Mouse (Mus musculus): ENCODE data around the gene Cadps2. TPM values are rescaled to one million over a fixed set of nuclear protein-coding genes. Genes with fewer than 3 reads are reported as not detected.

The Cadps2 gene
- polyA plus RNA-seq (2011; ENCODE audit: insufficient read length, low read depth, missing spikeins) = not detected in 2 replicates

- Histone ChIP-seq H3K4me1 (ENCODE audit: control insufficient read depth, insufficient read depth, low read length) (no peaks in the 10 kb centered on the region), H3K4me3 (ENCODE audit: insufficient read depth, low read length) (peak within 1 kb of the TSS; percentile 80), H3K27ac (ENCODE audit: insufficient read depth, low read length) (no peak within 1 kb of the TSS)
- TF ChIP-seq CTCF (IDR thresholded peaks at IDR 0.05; ENCODE audit: borderline replicate concordance, insufficient read depth, low read length) (no peak), POLR2A (IDR thresholded peaks at IDR 0.05; ENCODE audit: low read depth, low read length) (no peak)
These were observed at the start of gene Cadps2 for GRCm38 (mm10) chr6:23839009-23839811. Cadps2 (minus strand) TSS chr6:23839421.

- Histone ChIP-seq H3K27ac (ENCODE audit: insufficient read depth, low read length) (no peak overlapping the region), H3K4me1 (ENCODE audit: control insufficient read depth, insufficient read depth, low read length) (no peaks in the 10 kb centered on the region), H3K4me3 (ENCODE audit: insufficient read depth, low read length) (no peak overlapping the region)
- TF ChIP-seq POLR2A (IDR thresholded peaks at IDR 0.05; ENCODE audit: low read depth, low read length) (no peak), CTCF (IDR thresholded peaks at IDR 0.05; ENCODE audit: borderline replicate concordance, insufficient read depth, low read length) (no peak)
These were observed 47.2 kb upstream of the Cadps2 start for GRCm38 (mm10) chr6:23886418-23886817.

GRCm38 (mm10) chr6:23876765-23877408, 37.7 kb upstream of the Cadps2 start:
- TF ChIP-seq POLR2A (IDR thresholded peaks at IDR 0.05; ENCODE audit: low read depth, low read length) (no peak), CTCF (IDR thresholded peaks at IDR 0.05; ENCODE audit: borderline replicate concordance, insufficient read depth, low read length) (no peak)
- no peak overlapping the region for H3K4me3 ChIP-seq (ENCODE audit: insufficient read depth, low read length)

GRCm38 (mm10) chr6:23876363-23876762, 37.1 kb upstream of the Cadps2 start:
- no peak overlapping the region for H3K27ac ChIP-seq (ENCODE audit: insufficient read depth, low read length)
- no peaks in the 10 kb centered on the region for H3K4me1 ChIP-seq (ENCODE audit: control insufficient read depth, insufficient read depth, low read length)
- H3K4me3 ChIP-seq (ENCODE audit: insufficient read depth, low read length) = no peak overlapping the region
- no peak for TF ChIP-seq POLR2A (IDR thresholded peaks at IDR 0.05; ENCODE audit: low read depth, low read length)
- TF ChIP-seq CTCF (IDR thresholded peaks at IDR 0.05; ENCODE audit: borderline replicate concordance, insufficient read depth, low read length) = no peak

More at GRCm38 (mm10) chr6:23876765-23877408, 37.7 kb upstream of the Cadps2 start:
- no peak overlapping the region for H3K27ac ChIP-seq (ENCODE audit: insufficient read depth, low read length)
- H3K4me1 ChIP-seq (ENCODE audit: control insufficient read depth, insufficient read depth, low read length) = no peaks in the 10 kb centered on the region

- TF ChIP-seq POLR2A (IDR thresholded peaks at IDR 0.05; ENCODE audit: low read depth, low read length) (no peak), CTCF (IDR thresholded peaks at IDR 0.05; ENCODE audit: borderline replicate concordance, insufficient read depth, low read length) (no peak)
- Histone ChIP-seq H3K4me1 (ENCODE audit: control insufficient read depth, insufficient read depth, low read length) (no peaks in the 10 kb centered on the region), H3K4me3 (ENCODE audit: insufficient read depth, low read length) (no peak overlapping the region), H3K27ac (ENCODE audit: insufficient read depth, low read length) (no peak overlapping the region)
These were observed 34.6 kb upstream of the Cadps2 start for GRCm38 (mm10) chr6:23873812-23874211.

- TF ChIP-seq POLR2A (IDR thresholded peaks at IDR 0.05; ENCODE audit: low read depth, low read length) = no peak
- TF ChIP-seq CTCF (IDR thresholded peaks at IDR 0.05; ENCODE audit: borderline replicate concordance, insufficient read depth, low read length) = no peak
- Histone ChIP-seq H3K27ac (ENCODE audit: insufficient read depth, low read length) (no peak overlapping the region), H3K4me3 (ENCODE audit: insufficient read depth, low read length) (no peak overlapping the region), H3K4me1 (ENCODE audit: control insufficient read depth, insufficient read depth, low read length) (no peaks in the 10 kb centered on the region)
These were observed 34.0 kb upstream of the Cadps2 start for GRCm38 (mm10) chr6:23873231-23873630.

- H3K4me1 ChIP-seq (ENCODE audit: control insufficient read depth, insufficient read depth, low read length) = no peaks in the 10 kb centered on the region
- no peak for TF ChIP-seq POLR2A (IDR thresholded peaks at IDR 0.05; ENCODE audit: low read depth, low read length)
- no peak for TF ChIP-seq CTCF (IDR thresholded peaks at IDR 0.05; ENCODE audit: borderline replicate concordance, insufficient read depth, low read length)
- no peak overlapping the region for H3K27ac ChIP-seq (ENCODE audit: insufficient read depth, low read length)
- no peak overlapping the region for H3K4me3 ChIP-seq (ENCODE audit: insufficient read depth, low read length)
These were observed 30.8 kb upstream of the Cadps2 start for GRCm38 (mm10) chr6:23869971-23870370.

- no peak overlapping the region for H3K27ac ChIP-seq (ENCODE audit: insufficient read depth, low read length)
- H3K4me1 ChIP-seq (ENCODE audit: control insufficient read depth, insufficient read depth, low read length) = no peaks in the 10 kb centered on the region
- no peak for TF ChIP-seq POLR2A (IDR thresholded peaks at IDR 0.05; ENCODE audit: low read depth, low read length)
- no peak for TF ChIP-seq CTCF (IDR thresholded peaks at IDR 0.05; ENCODE audit: borderline replicate concordance, insufficient read depth, low read length)
- no peak overlapping the region for H3K4me3 ChIP-seq (ENCODE audit: insufficient read depth, low read length)
These were observed 27.1 kb upstream of the Cadps2 start for GRCm38 (mm10) chr6:23866298-23866697.

- Histone ChIP-seq H3K4me1 (ENCODE audit: control insufficient read depth, insufficient read depth, low read length) (no peaks in the 10 kb centered on the region), H3K4me3 (ENCODE audit: insufficient read depth, low read length) (no peak overlapping the region), H3K27ac (ENCODE audit: insufficient read depth, low read length) (no peak overlapping the region)
- TF ChIP-seq CTCF (IDR thresholded peaks at IDR 0.05; ENCODE audit: borderline replicate concordance, insufficient read depth, low read length) (no peak), POLR2A (IDR thresholded peaks at IDR 0.05; ENCODE audit: low read depth, low read length) (no peak)
These were observed 14.2 kb upstream of the Cadps2 start for GRCm38 (mm10) chr6:23853464-23853863.

- TF ChIP-seq POLR2A (IDR thresholded peaks at IDR 0.05; ENCODE audit: low read depth, low read length) = no peak
- no peak for TF ChIP-seq CTCF (IDR thresholded peaks at IDR 0.05; ENCODE audit: borderline replicate concordance, insufficient read depth, low read length)
- H3K27ac ChIP-seq (ENCODE audit: insufficient read depth, low read length) = no peak overlapping the region
- peak overlapping the region; percentile 80; the same call in 1 of the 2 replicates for H3K4me3 ChIP-seq (ENCODE audit: insufficient read depth, low read length)
- no peaks in the 10 kb centered on the region for H3K4me1 ChIP-seq (ENCODE audit: control insufficient read depth, insufficient read depth, low read length)
These were observed 780 bp upstream of the Cadps2 start for GRCm38 (mm10) chr6:23840001-23840400.
